Mouse (Mus musculus) gastrocnemius, postnatal 4 days (tissue): Measurements from ENCODE around the gene Taf1. TPM values are rescaled to one million over a fixed set of nuclear protein-coding genes. Genes with fewer than 3 reads are reported as not detected.

Experiments used
- DNase-seq, 2 experiments: peaks; one replicate each; pipeline ENCODE4 v3.0.0; 2021 to 2022; ENCODE audit warnings: low spot score in 2 of 2, mixed read lengths in 2 of 2
- long read RNA-seq, 2 experiments: library from polyadenylated mRNA; stranded (forward); transcript quantifications; one replicate each; pipeline ENCODE4 v2.0.0; 2021
- total RNA-seq, 2 experiments: library from RNA; stranded (reverse); gene quantifications; 2 replicates each; pipeline ENCODE4 v1.2.3; 2021

The Taf1 gene
- total RNA-seq, result 10 to 100 TPM; 21.1 to 21.7 TPM
- long read RNA-seq, experiment 1, full-length matches to known transcripts, result 1 of 8 reads
- long read RNA-seq, experiment 1, partial matches to known transcripts, result 0 of 8 reads
- long read RNA-seq, experiment 1, other reads (novel, unspliced or antisense), result 7 of 8 reads
- long read RNA-seq, experiment 2, partial matches to known transcripts, result 1 of 9 reads
- long read RNA-seq, experiment 2, other reads (novel, unspliced or antisense), result 8 of 9 reads

GRCm38 (mm10) chrX:101532347-101533221 lies at the start of gene Taf1:
Gene Taf1 (plus strand): TSS chrX:101532734.
- peak; percentile 60 to 85 for DNase-seq

GRCm38 (mm10) chrX:101486487-101487152 lies 45.9 kb upstream of the Taf1 start:
- DNase-seq, result peak in 1 of 2 experiments; percentile 24

GRCm38 (mm10) chrX:101504636-101505035 lies 27.9 kb upstream of the Taf1 start:
- no peak for DNase-seq

- DNase-seq, result no peak
These were observed 16.8 kb upstream of the Taf1 start for GRCm38 (mm10) chrX:101515710-101516109.

- DNase-seq, result no peak
These were observed 14.5 kb upstream of the Taf1 start for GRCm38 (mm10) chrX:101518006-101518405.

- DNase-seq, result no peak
These were observed 10.5 kb upstream of the Taf1 start for GRCm38 (mm10) chrX:101522027-101522426.

GRCm38 (mm10) chrX:101527356-101527755 lies 5.2 kb upstream of the Taf1 start:
- DNase-seq, result no peak

GRCm38 (mm10) chrX:101585455-101585854 lies 52.9 kb downstream of the Taf1 start:
- no peak for DNase-seq

- no peak for DNase-seq
These were observed 83.6 kb downstream of the Taf1 start for GRCm38 (mm10) chrX:101616183-101616582.

GRCm38 (mm10) chrX:101617889-101618288 lies 85.4 kb downstream of the Taf1 start:
- DNase-seq, result no peak

GRCm38 (mm10) chrX:101620317-101620716 lies 87.8 kb downstream of the Taf1 start:
- DNase-seq, result no peak

GRCm38 (mm10) chrX:101622539-101622938 lies 90.0 kb downstream of the Taf1 start:
- DNase-seq, result no peak

GRCm38 (mm10) chrX:101636821-101637525 lies 104.4 kb downstream of the Taf1 start:
- DNase-seq, result no peak

GRCm38 (mm10) chrX:101638856-101639255 lies 106.3 kb downstream of the Taf1 start:
- DNase-seq, result no peak

- peak in 1 of 2 experiments; percentile 7 for DNase-seq
These were observed 106.8 kb downstream of the Taf1 start for GRCm38 (mm10) chrX:101639306-101639705.

GRCm38 (mm10) chrX:101639741-101640166 lies 107.2 kb downstream of the Taf1 start, which contains the start of gene Ogt:
Gene Ogt (plus strand): TSS chrX:101640060.
- DNase-seq, result peak; percentile 51 to 78

GRCm38 (mm10) chrX:101640194-101641160 lies 107.9 kb downstream of the Taf1 start:
- DNase-seq, result peak; percentile 22 to 23

- no peak for DNase-seq
These were observed 108.6 kb downstream of the Taf1 start for GRCm38 (mm10) chrX:101641161-101641530.

- no peak for DNase-seq
These were observed 109.6 kb downstream of the Taf1 start for GRCm38 (mm10) chrX:101642091-101642490.

- no peak for DNase-seq
These were observed 112.8 kb downstream of the Taf1 start for GRCm38 (mm10) chrX:101645286-101645685.
